Mouse (Mus musculus) activated CD4-positive, CD25-positive, alpha-beta regulatory T cell, adult 4 months (primary cell): ENCODE data around the gene Itgb4. TPM values are rescaled to one million over a fixed set of nuclear protein-coding genes. Genes with fewer than 3 reads are reported as not detected.

Experiments
- ATAC-seq: one replicate; pipeline ENCODE4 v1.8.0; 2017
- polyA plus RNA-seq, 2 experiments: library from polyadenylated mRNA; unstranded; fragments of 100-300 nt; shearing (Covaris generic); gene quantifications; one replicate each; pipeline ENCODE4 v1.2.1; 2017

Gene Itgb4
- not detected for polyA plus RNA-seq

- ATAC-seq = peak; percentile 32
These were observed at the start of gene Itgb4 for GRCm38 (mm10) chr11:115974309-115975082. Gene Itgb4, plus strand, starts transcription at chr11:115974709.

GRCm38 (mm10) chr11:115929031-115929430 lies 45.5 kb upstream of the Itgb4 start:
- ATAC-seq = no peak

GRCm38 (mm10) chr11:115929818-115930217 lies 44.7 kb upstream of the Itgb4 start:
- no peak for ATAC-seq

DNA sequence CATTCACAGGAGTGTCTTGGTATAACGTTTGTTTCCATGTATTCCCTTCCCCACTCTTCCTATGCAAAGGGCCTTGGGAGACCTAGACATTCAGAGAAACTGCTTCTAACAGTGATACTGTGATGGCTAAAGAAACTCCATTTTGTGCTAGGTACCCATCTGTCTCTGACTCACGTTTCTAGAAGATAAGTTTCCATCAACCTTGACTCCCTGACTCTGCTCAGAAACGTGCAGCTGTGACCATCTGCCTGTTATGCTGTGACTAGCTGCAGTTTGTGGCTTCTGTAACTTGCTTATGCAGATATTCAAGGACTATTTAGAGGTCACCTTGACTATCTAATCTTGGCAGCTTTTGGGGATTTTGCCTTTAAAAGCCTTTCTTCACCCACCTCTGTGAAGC lies 43.3 kb upstream of the Itgb4 start:
- no peak for ATAC-seq

DNA sequence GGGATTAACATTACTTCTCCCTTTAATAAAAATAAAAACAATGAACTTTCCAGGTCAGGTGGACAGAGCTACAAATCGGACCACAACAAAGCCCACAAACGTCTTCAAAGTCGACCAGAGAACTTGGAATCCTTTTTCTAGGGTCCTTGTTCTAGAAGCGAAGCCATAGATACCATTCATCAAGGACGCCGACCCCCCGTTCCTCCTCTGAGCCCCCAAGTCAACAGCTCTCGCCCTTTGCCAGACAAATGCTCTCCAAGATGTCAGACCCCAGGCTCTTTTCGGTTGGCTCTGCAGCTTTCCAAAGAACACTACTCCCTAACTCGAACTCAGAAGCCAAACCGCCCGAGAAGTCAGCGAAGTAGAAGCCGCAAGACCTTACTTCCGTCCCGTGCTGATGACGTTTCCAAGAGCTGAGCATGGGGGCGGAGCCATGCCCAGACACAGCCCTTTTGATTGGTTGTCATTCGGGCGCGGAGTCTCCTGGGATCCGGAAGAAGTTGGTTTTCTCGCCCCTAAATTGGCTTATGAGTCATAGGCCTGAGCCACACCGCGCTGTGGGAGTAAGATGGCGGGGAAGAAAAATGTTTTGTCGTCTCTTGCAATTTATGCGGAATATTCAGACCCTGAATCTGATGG lies 41.3 kb upstream of the Itgb4 start, which contains the start of the genes Sap30bp and Recql5:
Gene Sap30bp, plus strand, starts transcription at position 175 of the 639 bp plus-strand sequence.
Gene Recql5, minus strand, starts transcription at position 370 of the 639 bp plus-strand sequence.
- peak; percentile 100 for ATAC-seq

- ATAC-seq = peak; percentile 11
These were observed 40.8 kb upstream of the Itgb4 start for GRCm38 (mm10) chr11:115933747-115934110.

GRCm38 (mm10) chr11:115939690-115940329 lies 34.7 kb upstream of the Itgb4 start:
- ATAC-seq = no peak

DNA sequence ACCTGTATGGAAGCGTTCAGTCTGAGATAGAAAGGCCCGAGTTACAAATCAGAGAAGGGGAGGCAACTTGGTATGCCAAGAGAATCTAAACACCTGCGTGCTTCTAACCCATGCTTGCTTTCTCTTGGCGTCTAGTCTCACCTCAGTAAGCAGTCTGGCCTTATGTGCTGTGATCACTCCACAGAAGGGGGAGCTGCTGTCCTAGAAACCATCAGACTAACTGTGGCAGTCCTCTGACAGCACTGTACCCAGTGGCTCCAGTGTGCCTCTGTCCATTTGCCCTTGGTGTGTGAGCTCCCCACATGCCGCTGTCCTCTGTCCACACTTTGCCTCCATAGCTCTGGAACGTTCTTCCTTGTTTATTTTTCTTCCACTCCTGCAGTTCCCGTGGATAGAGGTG lies 32.5 kb upstream of the Itgb4 start:
- ATAC-seq = no peak

GRCm38 (mm10) chr11:115945247-115945646 lies 29.3 kb upstream of the Itgb4 start:
- no peak for ATAC-seq

- ATAC-seq = no peak
These were observed 28.2 kb upstream of the Itgb4 start for GRCm38 (mm10) chr11:115946221-115946828.

DNA sequence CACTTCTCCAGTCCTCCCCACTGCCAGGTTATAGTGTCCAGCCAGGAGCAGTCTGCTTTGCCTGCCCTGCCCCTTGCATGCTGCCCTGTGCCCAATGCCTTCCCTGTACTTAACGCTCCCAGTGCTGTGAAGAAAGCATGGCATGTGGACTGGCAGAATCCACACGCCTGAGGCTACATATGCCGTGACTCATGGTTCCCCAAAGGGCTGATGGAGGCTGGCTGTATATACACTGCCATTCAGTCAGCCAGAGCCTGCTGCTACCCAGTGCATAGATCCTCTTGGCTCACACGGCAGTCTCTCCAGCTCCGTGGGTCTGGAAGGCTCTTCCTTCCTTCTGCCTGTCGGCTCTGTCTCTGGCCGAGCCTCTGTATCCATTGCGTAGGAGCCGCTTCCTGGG lies 26.2 kb upstream of the Itgb4 start:
- ATAC-seq = no peak

GRCm38 (mm10) chr11:115950719-115951118 lies 23.8 kb upstream of the Itgb4 start:
- no peak for ATAC-seq

DNA sequence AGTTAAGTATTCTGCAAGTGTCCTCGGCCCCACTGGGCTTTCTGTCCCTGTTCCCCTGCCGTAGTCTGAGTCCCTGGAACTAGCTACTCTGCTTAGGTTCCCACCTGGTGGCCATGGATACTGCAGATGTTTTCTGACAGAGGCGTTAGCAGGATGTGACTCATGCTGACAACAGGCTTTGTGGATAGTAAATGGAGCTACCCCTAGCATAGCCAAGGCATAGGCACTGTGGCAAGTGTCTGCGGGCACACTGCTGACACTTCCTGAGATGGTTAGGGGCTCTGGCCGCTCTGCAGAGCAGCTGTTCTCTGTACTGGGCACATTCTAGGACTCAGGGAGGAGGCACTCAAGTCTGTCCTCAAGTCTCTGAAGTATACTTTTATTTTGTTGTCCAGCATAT lies 19.8 kb upstream of the Itgb4 start:
- ATAC-seq = no peak

GRCm38 (mm10) chr11:115955195-115955858 lies 19.2 kb upstream of the Itgb4 start:
- ATAC-seq = no peak

- no peak for ATAC-seq
These were observed 18.1 kb upstream of the Itgb4 start for GRCm38 (mm10) chr11:115956453-115956852.

- no peak for ATAC-seq
These were observed 16.5 kb upstream of the Itgb4 start for GRCm38 (mm10) chr11:115957971-115958370.

DNA sequence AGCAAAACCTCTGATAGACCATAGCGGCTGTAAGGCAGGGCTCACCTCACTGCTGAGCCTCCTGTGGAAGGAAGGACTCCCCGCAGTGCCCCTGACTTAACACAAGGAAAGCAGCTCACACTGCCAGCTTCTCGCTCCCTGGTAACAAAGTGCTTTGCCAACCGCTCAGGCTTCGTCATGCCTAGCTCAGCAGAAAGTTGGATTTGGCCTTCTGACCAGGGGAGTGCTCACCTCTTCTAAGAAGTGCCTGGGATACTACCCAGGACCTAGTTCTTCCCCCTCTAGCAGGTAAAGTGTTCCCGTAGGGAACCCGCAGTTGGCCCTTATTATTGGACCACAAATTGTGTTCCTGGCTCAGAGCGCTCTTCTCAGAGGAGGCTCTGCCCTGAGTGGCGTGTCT lies 15.5 kb upstream of the Itgb4 start:
- ATAC-seq = no peak

- no peak for ATAC-seq
These were observed 11.7 kb upstream of the Itgb4 start for GRCm38 (mm10) chr11:115962651-115963412.

GRCm38 (mm10) chr11:115964977-115965604 lies 9.4 kb upstream of the Itgb4 start:
- ATAC-seq = no peak

- no peak for ATAC-seq
These were observed 5.6 kb upstream of the Itgb4 start for GRCm38 (mm10) chr11:115968731-115969405.
